Mouse (Mus musculus) E14TG2a.4 (cell line): ENCODE measurements around the gene Syt8.

Source experiments
- H3K27me3 ChIP-seq: 2 replicates; pipeline ENCODE4 v1.6.1; 2014; ENCODE audit warnings: low read length, control low read depth; ENCODE audit not compliant: insufficient read depth
- H3K36me3 ChIP-seq: 2 replicates; pipeline ENCODE4 v1.6.1; 2014; ENCODE audit warnings: low read length, control low read depth; ENCODE audit not compliant: insufficient read depth
- H3K4me1 ChIP-seq: replicated peaks from 2 replicates; pipeline ENCODE4 v1.6.1; 2014; ENCODE audit warnings: low read depth, low read length, control low read depth
- H3K4me3 ChIP-seq: replicated peaks from 2 replicates; pipeline ENCODE4 v1.5.1; 2014; ENCODE audit warnings: mild to moderate bottlenecking, low read length
- H3K9me3 ChIP-seq: 2 replicates; pipeline ENCODE4 v1.6.1; 2014; ENCODE audit warnings: low read length, control low read depth
- CTCF ChIP-seq: conservative IDR thresholded peaks from 2 replicates; pipeline ENCODE4 v1.5.1; 2014; ENCODE audit warnings: low read length
- NANOG ChIP-seq: IDR thresholded peaks from 2 replicates; pipeline ENCODE4 v1.6.1; 2014; ENCODE audit warnings: borderline replicate concordance, low read length, mixed read lengths
- POU5F1 ChIP-seq: IDR thresholded peaks from 2 replicates; pipeline ENCODE4 v1.6.1; 2014; ENCODE audit warnings: low read length, borderline replicate concordance

Syt8 gene

GRCm38 (mm10) chr7:142434137-142434865, at the start of gene Syt8:
Syt8 (plus strand) TSS chr7:142434850.
- Histone ChIP-seq H3K4me3 (peak within 1 kb of the TSS; percentile 62), H3K36me3 (no peaks in the 10 kb centered on the region), H3K9me3 (no peaks in the 10 kb centered on the region), H3K27me3 (peaks cover 80% of the 10 kb centered on the region), H3K4me1 (peaks cover 21% of the 10 kb centered on the region)
- TF ChIP-seq POU5F1 (no peak), CTCF (no peak)

GRCm38 (mm10) chr7:142385742-142386403, 48.8 kb upstream of the Syt8 start:
- Histone ChIP-seq H3K4me1 (peaks cover 54% of the 10 kb centered on the region), H3K36me3 (peaks cover 57% of the 10 kb centered on the region), H3K9me3 (no peaks in the 10 kb centered on the region), H3K4me3 (peak overlapping the region; percentile 93), H3K27me3 (no peaks in the 10 kb centered on the region)
- TF ChIP-seq CTCF, result no peak
- TF ChIP-seq POU5F1, result no peak
- no peak for TF ChIP-seq NANOG

- peaks cover 49% of the 10 kb centered on the region for H3K36me3 ChIP-seq
- TF ChIP-seq CTCF, result no peak
- TF ChIP-seq POU5F1, result no peak
- no peak for TF ChIP-seq NANOG
- H3K9me3 ChIP-seq, result no peaks in the 10 kb centered on the region
- H3K27me3 ChIP-seq, result no peaks in the 10 kb centered on the region
- H3K4me1 ChIP-seq, result peaks cover 47% of the 10 kb centered on the region
- peak overlapping the region; percentile 93 for H3K4me3 ChIP-seq
Observed at GRCm38 (mm10) chr7:142386621-142387201, 47.9 kb upstream of the Syt8 start.

GRCm38 (mm10) chr7:142387419-142388148, 47.1 kb upstream of the Syt8 start, which contains the start of gene Ctsd:
Ctsd (minus strand) TSS chr7:142388038.
- Histone ChIP-seq H3K4me1 (peaks cover 50% of the 10 kb centered on the region), H3K9me3 (no peaks in the 10 kb centered on the region), H3K36me3 (peaks cover 40% of the 10 kb centered on the region), H3K27me3 (no peaks in the 10 kb centered on the region), H3K4me3 (peak within 1 kb of the TSS; percentile 93)
- no peak for TF ChIP-seq POU5F1
- TF ChIP-seq NANOG, result no peak
- TF ChIP-seq CTCF, result no peak

- H3K4me1 ChIP-seq, result peaks cover 56% of the 10 kb centered on the region
- H3K27me3 ChIP-seq, result no peaks in the 10 kb centered on the region
- no peaks in the 10 kb centered on the region for H3K9me3 ChIP-seq
- TF ChIP-seq CTCF (no peak), NANOG (no peak), POU5F1 (no peak)
- H3K4me3 ChIP-seq, result peak overlapping the region; percentile 21; the same call in 1 of the 2 replicates
- peaks cover 34% of the 10 kb centered on the region for H3K36me3 ChIP-seq
Observed at GRCm38 (mm10) chr7:142388198-142388597, 46.5 kb upstream of the Syt8 start.

GRCm38 (mm10) chr7:142388740-142389139, 45.9 kb upstream of the Syt8 start:
- Histone ChIP-seq H3K4me3 (no peak overlapping the region), H3K27me3 (no peaks in the 10 kb centered on the region), H3K4me1 (peaks cover 61% of the 10 kb centered on the region), H3K36me3 (peaks cover 29% of the 10 kb centered on the region), H3K9me3 (no peaks in the 10 kb centered on the region)
- TF ChIP-seq NANOG (no peak), CTCF (no peak), POU5F1 (no peak)

GRCm38 (mm10) chr7:142389961-142390650, 44.5 kb upstream of the Syt8 start:
- Histone ChIP-seq H3K27me3 (peaks cover 5% of the 10 kb centered on the region), H3K36me3 (peaks cover 15% of the 10 kb centered on the region), H3K4me1 (peaks cover 51% of the 10 kb centered on the region), H3K4me3 (no peak overlapping the region), H3K9me3 (no peaks in the 10 kb centered on the region)
- TF ChIP-seq CTCF, result no peak
- TF ChIP-seq NANOG, result no peak
- TF ChIP-seq POU5F1, result no peak
